In genomic region chr4:57886066-57886887, GRCm38 (mm10) we compare ENCODE assay signal across 8 mouse cellular contexts. TPM values are rescaled to one million over a fixed set of nuclear protein-coding genes. Genes with fewer than 3 reads are reported as not detected.
DNase-seq lines count a peak whose midpoint lies in the region; ATAC-seq and TF ChIP-seq lines count a peak whose summit lies in the region.

No protein-coding gene starts in this region.

- no peaks in the 10 kb centered on the region for H3K27me3 ChIP-seq in limb, embryonic 10.5 days (ENCODE audit: low read depth, poor library complexity, severe bottlenecking)

- H3K4me3 ChIP-seq in lung, adult 2 months (replicated peaks; ENCODE audit: extremely low read depth, low read depth, low read length), result no peak overlapping the region
- H3K4me3 ChIP-seq in limb, embryonic 10.5 days, result no peak overlapping the region

- no peaks in the 10 kb centered on the region for H3K9me3 ChIP-seq in limb, embryonic 10.5 days (replicated peaks)

- TF ChIP-seq POLR2A in lung, adult 2 months (IDR thresholded peaks at IDR 0.05; ENCODE audit: borderline replicate concordance, extremely low read depth, low read depth, low read length), result no peak

- ATAC-seq in megakaryocyte progenitor cell, adult 5-6 weeks (replicated peaks; ENCODE audit: poor library complexity), result peak; percentile 50

- peaks cover 23% of the 10 kb centered on the region for H3K36me3 ChIP-seq in limb, embryonic 10.5 days

- peak; percentile 42 to 67 for DNase-seq in lung, adult 18-20 months
- DNase-seq in lung, adult 2 months, result no peak
- DNase-seq in adrenal gland, postnatal 14 days, result peak; percentile 88
- DNase-seq in heart, postnatal 4 days, result peak; percentile 59
- no peak for DNase-seq in gastrocnemius, postnatal 4 days (ENCODE audit: low spot score in 2 of 2)
- no peak for DNase-seq in ovary, postnatal 14 days (ENCODE audit: low spot score)
- no peak for DNase-seq in limb, embryonic 10.5 days (ENCODE audit: low spot score)

- H3K27ac ChIP-seq in limb, embryonic 10.5 days, result no peak overlapping the region

- 40% methylated on average over 11 of the region's 11 CpGs for WGBS in lung, adult 2 months
- 81% methylated on average over 11 of the region's 11 CpGs for WGBS in limb, embryonic 10.5 days

- peaks cover 9% of the 10 kb centered on the region for H3K4me1 ChIP-seq in lung, adult 2 months (ENCODE audit: control insufficient read depth, insufficient read depth, low read length)
- peaks cover 8% of the 10 kb centered on the region; the same call in 1 of the 2 replicates for H3K4me1 ChIP-seq in limb, embryonic 10.5 days

- no peak for TF ChIP-seq CTCF in lung, adult 2 months (IDR thresholded peaks at IDR 0.05; ENCODE audit: insufficient read depth, low read length)

RNA-seq across cellular contexts. Expression of gene D630039A03Rik, which starts 29.8 kb away (rescaled TPM):
- 3.2 and 5.4 TPM in 2 replicates for polyA plus RNA-seq in lung, adult 2 months (2012; rRNA removed)
- total RNA-seq in adrenal gland, postnatal 14 days (2021), result 9.0 and 9.4 TPM in 2 replicates
- not detected for total RNA-seq in heart, postnatal 4 days (2021)
- total RNA-seq in megakaryocyte progenitor cell, adult 5-6 weeks (2015), result not detected in 2 replicates
- 0.34 TPM in 1 of 2 replicates, not detected in the other for total RNA-seq in megakaryocyte progenitor cell, adult 5-6 weeks (2017)
- not detected for total RNA-seq in gastrocnemius, postnatal 4 days (2021)
- polyA plus RNA-seq in limb, embryonic 10.5 days (2016; fragmentation: Nextera tagmentation; extraction: Ambion mirVana), result 0.11 TPM in 1 of 2 replicates, not detected in the other

Comparison
In these comparisons a context has a peak if more than half of its experiments do, and no peak if none do; other contexts are left out.
1. DNase-seq: peak in lung, adult 18-20 months (2 of 2), adrenal gland, postnatal 14 days (single experiment) and heart, postnatal 4 days (single experiment); none in lung, adult 2 months (single experiment), gastrocnemius, postnatal 4 days (0 of 2), ovary, postnatal 14 days (single experiment) and limb, embryonic 10.5 days (single experiment).